Mouse (Mus musculus) induced T-regulatory cell, adult 2 months (primary cell): Measurements from ENCODE around the gene Tas1r1.

Source experiments
- DNase-seq: peaks from one replicate; pipeline ENCODE4 v3.0.0-alpha.2; 2012; ENCODE audit warnings: low read depth

Gene Tas1r1

DNA sequence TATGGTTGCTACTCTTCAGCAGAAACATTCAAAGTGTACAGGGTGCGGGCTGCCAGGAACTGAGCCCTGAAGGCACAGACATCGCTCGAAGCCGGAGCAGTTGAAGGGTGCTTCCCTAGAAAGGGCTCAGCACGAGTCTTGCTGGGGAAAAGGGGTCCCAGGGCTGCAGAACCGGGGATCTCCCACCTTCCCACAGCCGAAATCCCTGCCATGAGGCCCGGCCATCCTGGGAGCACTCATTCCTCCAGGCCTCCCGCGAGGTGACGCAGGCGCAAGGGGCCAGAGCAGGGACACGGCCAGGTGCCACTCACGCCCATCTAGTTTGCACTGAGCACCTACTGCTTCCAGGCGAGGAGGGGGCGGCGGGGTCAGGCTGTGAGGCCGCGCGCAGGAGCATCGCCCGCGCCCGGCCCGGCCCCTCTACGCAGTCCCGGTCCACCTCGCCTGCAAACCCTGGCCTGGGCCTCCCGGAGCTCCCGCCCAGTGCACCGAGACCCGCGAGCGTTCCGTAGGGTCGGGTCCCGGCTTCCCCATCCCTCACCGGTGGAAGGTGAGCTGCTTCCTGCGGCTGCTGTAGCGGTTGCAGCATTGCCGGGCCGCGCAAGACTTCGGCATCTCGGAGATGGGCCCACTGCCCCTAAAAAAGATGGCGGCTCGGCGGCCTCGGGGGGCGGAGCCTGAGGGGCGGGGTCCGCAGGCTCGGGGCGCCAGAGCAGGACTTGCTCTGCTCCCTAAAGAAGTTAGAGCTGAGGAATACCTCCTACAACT is 49.8 kb downstream of the Tas1r1 start, which contains the start of gene Thap3:
Thap3 (minus strand) TSS at position 656 of the 768 bp plus-strand sequence.
- DNase-seq: peak; percentile 88

GRCm38 (mm10) chr4:151988014-151988341 is 50.4 kb downstream of the Tas1r1 start:
- peak; percentile 50 for DNase-seq

DNA sequence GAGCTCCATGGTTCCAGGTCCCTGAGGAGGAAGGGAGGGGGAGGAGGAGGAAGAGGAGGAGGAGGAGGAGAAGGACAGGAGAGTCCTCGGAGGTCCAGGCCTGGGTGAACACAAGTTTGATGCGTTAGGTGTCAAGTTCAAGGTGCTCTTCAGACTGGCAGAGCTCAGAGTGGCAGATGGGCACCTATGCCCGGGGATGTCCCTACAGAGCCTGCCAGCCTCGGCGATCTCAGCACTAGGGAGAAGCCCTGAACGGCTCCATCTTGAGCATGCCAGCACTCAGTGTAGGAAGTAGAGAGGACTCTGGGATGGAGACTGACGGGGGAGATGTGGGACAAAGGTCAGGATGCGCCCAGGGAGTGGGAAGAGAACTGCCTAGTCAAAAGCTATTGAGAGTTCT is 51.7 kb downstream of the Tas1r1 start:
- DNase-seq: peak; percentile 46

GRCm38 (mm10) chr4:151985886-151986285 is 52.5 kb downstream of the Tas1r1 start:
- DNase-seq: peak; percentile 89

GRCm38 (mm10) chr4:151983560-151983959 is 54.8 kb downstream of the Tas1r1 start:
- DNase-seq: peak; percentile 4

- peak; percentile 3 for DNase-seq
Observed at GRCm38 (mm10) chr4:151983043-151983442, 55.3 kb downstream of the Tas1r1 start.

GRCm38 (mm10) chr4:151981363-151981762 is 57.0 kb downstream of the Tas1r1 start:
- peak; percentile 83 for DNase-seq

DNA sequence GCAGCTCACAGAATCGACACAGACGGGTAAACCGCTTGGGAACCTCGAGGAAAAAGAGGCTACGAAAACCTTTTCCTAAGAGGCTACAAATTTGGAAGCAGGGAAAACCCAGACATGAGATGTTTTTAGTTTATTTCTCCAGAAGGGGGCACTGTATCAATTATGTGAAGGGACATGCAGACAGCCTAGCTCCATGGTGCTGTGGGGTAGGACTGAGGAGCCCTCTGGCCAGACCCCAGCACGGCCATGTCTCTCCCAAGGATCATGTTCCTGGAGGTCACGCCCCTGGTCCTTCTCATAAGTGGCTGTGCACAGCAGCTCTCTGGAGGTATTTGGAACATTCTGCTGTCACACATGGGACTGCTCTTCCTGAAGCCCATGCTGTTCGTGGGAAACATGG is 57.7 kb downstream of the Tas1r1 start:
- peak; percentile 60 for DNase-seq
